Mouse (Mus musculus): ENCODE measurements at regions not wholly inside any gene's neighbourhood (a gene's known extent, or its start where the extent isn't known, plus 50 kb on each side); places are given as distances from the start of the nearest gene placed in this dataset.

DNA sequence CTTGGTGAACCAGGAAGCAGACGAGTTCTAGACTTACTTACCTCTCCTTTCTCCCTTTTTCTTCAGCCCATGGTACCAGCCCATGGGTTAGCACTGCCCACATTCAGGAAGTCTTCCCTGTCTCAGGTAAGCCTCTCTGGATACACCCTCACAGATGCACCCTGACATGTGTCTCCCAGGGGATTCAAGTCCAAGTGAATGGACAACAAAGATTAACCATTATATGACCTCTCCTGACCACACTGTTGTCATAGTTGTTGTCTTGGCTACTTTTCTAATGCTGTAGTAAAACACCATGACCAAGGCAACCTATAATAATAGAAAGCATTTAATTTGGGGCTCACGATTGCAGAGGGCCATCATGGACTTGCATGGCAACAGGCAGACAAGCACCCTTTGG, 98.8 kb upstream of the Vash1 start:
- intact Hi-C loops (cut with DNase I), result no loop called here
- no peak for DNase-seq (ENCODE audit: low spot score in 2 of 2)

DNA sequence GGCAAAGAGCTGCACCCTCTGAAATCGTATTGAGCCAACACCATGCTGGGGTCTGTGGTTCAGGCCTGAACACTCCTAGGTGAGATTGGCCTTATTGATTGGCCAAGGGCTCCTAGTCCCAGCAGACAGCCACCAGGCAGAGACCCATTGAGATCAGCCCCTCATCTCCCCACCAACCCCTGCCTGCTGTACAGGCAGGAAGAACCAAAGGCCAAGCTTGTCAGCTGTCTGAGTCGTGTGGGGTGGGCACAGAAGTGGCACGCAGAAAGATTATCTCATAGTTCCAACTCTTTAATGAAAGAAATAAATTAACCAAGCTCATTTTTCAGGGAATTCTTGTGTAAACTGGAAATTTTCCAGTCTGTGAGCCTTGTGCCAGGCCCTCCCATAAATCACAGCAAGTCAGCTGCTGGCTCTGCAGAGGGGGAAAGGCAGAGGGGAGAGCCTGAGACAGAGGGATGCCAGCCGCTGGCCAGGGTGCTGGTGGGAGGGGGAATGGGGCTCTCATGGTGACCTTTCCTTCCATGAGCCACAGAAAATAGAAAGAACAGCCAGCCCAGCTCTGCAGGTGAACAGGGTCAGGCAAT, 98.3 kb upstream of the Vash1 start:
- no peak for DNase-seq (ENCODE audit: low spot score in 2 of 2)
- intact Hi-C loops (cut with DNase I), result no loop called here

GRCm38 (mm10) chr12:86582076-86582475, 96.4 kb upstream of the Vash1 start:
- intact Hi-C loops (cut with DNase I), result no loop called here
- no peak for DNase-seq (ENCODE audit: low spot score in 2 of 2)

- intact Hi-C loops (cut with DNase I), result no loop called here
- no peak for DNase-seq (ENCODE audit: low spot score in 2 of 2)
Measured at GRCm38 (mm10) chr12:86588010-86588409, 90.5 kb upstream of the Vash1 start.

DNA sequence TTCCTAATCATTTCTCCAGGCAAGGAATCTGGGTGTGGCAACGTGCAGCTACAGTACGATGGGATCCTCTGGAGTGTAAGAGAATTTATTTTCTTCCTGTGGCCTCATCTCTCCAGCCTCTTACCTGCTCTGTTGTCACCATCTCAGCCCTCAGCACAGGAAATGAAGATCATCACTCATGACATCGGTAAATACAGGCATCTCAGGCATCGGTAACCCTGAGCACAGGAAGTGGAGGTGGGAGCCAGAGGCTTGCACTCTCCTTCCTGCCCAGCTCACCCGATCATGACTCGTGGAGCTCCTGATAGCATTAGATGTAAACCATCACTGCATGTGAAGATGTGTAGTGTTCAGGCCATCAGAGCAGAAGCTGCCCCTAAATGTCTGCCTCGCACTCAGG, 86.0 kb upstream of the Vash1 start:
- intact Hi-C loops (cut with DNase I), result no loop called here
- DNase-seq (ENCODE audit: low spot score in 2 of 2), result no peak

GRCm38 (mm10) chr12:86594647-86595046, 83.9 kb upstream of the Vash1 start:
- no peak for DNase-seq (ENCODE audit: low spot score in 2 of 2)
- intact Hi-C loops (cut with DNase I), result no loop called here

DNA sequence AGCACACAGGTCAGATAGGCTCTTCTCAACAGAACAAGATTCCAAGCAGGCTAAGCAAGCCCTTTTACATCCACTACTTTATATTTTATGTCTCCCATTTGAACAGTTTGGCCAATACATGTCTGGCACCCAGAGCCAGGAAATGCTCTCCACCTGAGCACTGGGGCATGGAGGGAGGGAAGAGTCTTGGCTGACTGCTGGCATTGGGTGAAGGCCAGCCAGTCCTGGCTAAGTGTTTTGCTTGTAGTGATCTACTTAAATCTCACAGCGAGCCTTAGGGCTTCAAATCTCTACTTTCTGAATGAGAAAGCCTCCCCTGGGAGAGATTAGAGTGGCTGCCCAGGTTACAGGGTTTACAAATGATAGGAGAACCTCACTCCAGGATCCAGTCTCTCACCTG, 78.5 kb upstream of the Vash1 start:
- intact Hi-C loops (cut with DNase I), result no loop called here
- DNase-seq (ENCODE audit: low spot score in 2 of 2), result no peak

- intact Hi-C loops (cut with DNase I), result no loop called here
- no peak for DNase-seq (ENCODE audit: low spot score in 2 of 2)
Measured at GRCm38 (mm10) chr12:86603521-86603920, 75.0 kb upstream of the Vash1 start.

- DNase-seq (ENCODE audit: low spot score in 2 of 2), result no peak
- intact Hi-C loops (cut with DNase I), result loop anchor here (5.0 to 10.0 kb wide), 2 partner anchors 178 to 480 kb away; no protein-coding TSS in a partner anchor
Measured at GRCm38 (mm10) chr12:86612431-86613040, 66.0 kb upstream of the Vash1 start.

- intact Hi-C loops (cut with DNase I), result loop anchor here (5.0 to 10.0 kb wide), 2 partner anchors 179 to 482 kb away; no protein-coding TSS in a partner anchor
- DNase-seq (ENCODE audit: low spot score in 2 of 2), result peak; percentile 65 to 72
Measured at GRCm38 (mm10) chr12:86614156-86614555, 64.3 kb upstream of the Vash1 start.

GRCm38 (mm10) chr12:86616327-86616726, 62.2 kb upstream of the Vash1 start:
- no peak for DNase-seq (ENCODE audit: low spot score in 2 of 2)
- intact Hi-C loops (cut with DNase I), result loop anchor here (10.0 kb wide), 1 partner anchor 182 kb away; no protein-coding TSS in a partner anchor

GRCm38 (mm10) chr12:86624195-86624594, 54.3 kb upstream of the Vash1 start:
- intact Hi-C loops (cut with DNase I), result no loop called here
- no peak for DNase-seq (ENCODE audit: low spot score in 2 of 2)

GRCm38 (mm10) chr12:86626684-86627083, 51.8 kb upstream of the Vash1 start:
- no peak for DNase-seq (ENCODE audit: low spot score in 2 of 2)
- intact Hi-C loops (cut with DNase I), result no loop called here

- DNase-seq (ENCODE audit: low spot score in 2 of 2), result no peak
- intact Hi-C loops (cut with DNase I), result no loop called here
Measured at GRCm38 (mm10) chr12:86628050-86628782, 50.3 kb upstream of the Vash1 start.

All from left cerebral cortex, postnatal 14 days (tissue).